Comparison of ENCODE assay signal across 8 mouse cellular contexts in genomic region chr10:112270887-112271802, GRCm38 (mm10). TPM values are rescaled to one million over a fixed set of nuclear protein-coding genes. Genes with fewer than 3 reads are reported as not detected.
DNase-seq lines count a peak whose midpoint lies in the region; ATAC-seq and TF ChIP-seq lines count a peak whose summit lies in the region.

Gene Kcnc2 (plus strand): TSS chr10:112271121.

- no peak for TF ChIP-seq CTCF in cortical plate, adult 2 months (IDR thresholded peaks at IDR 0.05; ENCODE audit: extremely low read depth, insufficient read depth, low read length)

- H3K36me3 ChIP-seq in heart, embryonic 12.5 days: no peaks in the 10 kb centered on the region
- no peaks in the 10 kb centered on the region for H3K36me3 ChIP-seq in hindbrain, embryonic 12.5 days
- no peaks in the 10 kb centered on the region for H3K36me3 ChIP-seq in midbrain, embryonic 16.5 days (ENCODE audit: control insufficient read depth, insufficient read depth, low read length)

- intact Hi-C loops in heart, postnatal 36 days (cut with DNase I): no loop called here
- intact Hi-C loops in left cerebral cortex, postnatal 10 days (cut with DNase I): no loop called here

- no peaks in the 10 kb centered on the region for H3K9me3 ChIP-seq in heart, embryonic 12.5 days (replicated peaks)
- no peaks in the 10 kb centered on the region for H3K9me3 ChIP-seq in hindbrain, embryonic 12.5 days (replicated peaks)
- H3K9me3 ChIP-seq in midbrain, embryonic 16.5 days (replicated peaks; ENCODE audit: control insufficient read depth, low read length, poor library complexity, severe bottlenecking): no peaks in the 10 kb centered on the region

- H3K4me1 ChIP-seq in heart, embryonic 12.5 days (replicated peaks): peaks cover 14% of the 10 kb centered on the region
- peaks cover 2% of the 10 kb centered on the region for H3K4me1 ChIP-seq in cortical plate, adult 2 months (ENCODE audit: control insufficient read depth, insufficient read depth, low read length)
- H3K4me1 ChIP-seq in hindbrain, embryonic 12.5 days: peaks cover 20% of the 10 kb centered on the region
- 0 out of 2 replicates have a peak, but pooled peaks cover 7% of the 10 kb centered on the region for H3K4me1 ChIP-seq in midbrain, embryonic 16.5 days (ENCODE audit: control insufficient read depth, insufficient read depth, low read length)

- peaks cover 44% of the 10 kb centered on the region for H3K27me3 ChIP-seq in heart, embryonic 12.5 days (replicated peaks)
- H3K27me3 ChIP-seq in hindbrain, embryonic 12.5 days: peaks cover 42% of the 10 kb centered on the region
- no peaks in the 10 kb centered on the region; the same call in 1 of the 2 replicates for H3K27me3 ChIP-seq in midbrain, embryonic 16.5 days (ENCODE audit: control insufficient read depth, insufficient read depth, low read depth, low read length)

- peak within 1 kb of the TSS; percentile 64 for H3K4me3 ChIP-seq in heart, embryonic 12.5 days
- H3K4me3 ChIP-seq in cortical plate, adult 2 months (ENCODE audit: insufficient read depth, low read length): peak within 1 kb of the TSS; percentile 80
- H3K4me3 ChIP-seq in hindbrain, embryonic 12.5 days: peak within 1 kb of the TSS; percentile 52
- peak within 1 kb of the TSS; percentile 64 for H3K4me3 ChIP-seq in midbrain, embryonic 16.5 days (ENCODE audit: low read depth, low read length)

- 2% methylated on average over 20 of the region's 20 CpGs for WGBS in heart, embryonic 12.5 days
- 1% methylated on average over 20 of the region's 20 CpGs for WGBS in hindbrain, embryonic 12.5 days
- 2% methylated on average over 20 of the region's 20 CpGs for WGBS in midbrain, embryonic 16.5 days

- no peak for DNase-seq in heart, postnatal 36 days
- no peak for DNase-seq in left cerebral cortex, postnatal 10 days (ENCODE audit: extremely low spot score in 1 of 2, low spot score in 2 of 2)
- DNase-seq in natural killer cell, adult 2 months (ENCODE audit: low spot score in 2 of 2): no peak
- no peak for DNase-seq in spleen, postnatal 10 days (ENCODE audit: low spot score in 2 of 2)

- ATAC-seq in heart, embryonic 12.5 days (ENCODE audit: insufficient number of reproducible peaks, low FRiP score): peak; percentile 52
- peak; percentile 69 for ATAC-seq in hindbrain, embryonic 12.5 days (ENCODE audit: low FRiP score)
- peak; percentile 66 for ATAC-seq in midbrain, embryonic 16.5 days

- peak within 1 kb of the TSS; percentile 94 for H3K4me2 ChIP-seq in heart, embryonic 12.5 days
- H3K4me2 ChIP-seq in hindbrain, embryonic 12.5 days (replicated peaks): peak within 1 kb of the TSS; percentile 95
- H3K4me2 ChIP-seq in midbrain, embryonic 16.5 days (ENCODE audit: low read length): peak within 1 kb of the TSS; percentile 92

- H3K9ac ChIP-seq in heart, embryonic 12.5 days: peak within 1 kb of the TSS; percentile 63
- peak within 1 kb of the TSS; percentile 65 for H3K9ac ChIP-seq in hindbrain, embryonic 12.5 days
- peak within 1 kb of the TSS; percentile 85 for H3K9ac ChIP-seq in midbrain, embryonic 16.5 days (ENCODE audit: low read depth, low read length)

- no peak within 1 kb of the TSS for H3K27ac ChIP-seq in heart, embryonic 12.5 days (ENCODE audit: poor library complexity, severe bottlenecking)
- no peak within 1 kb of the TSS for H3K27ac ChIP-seq in cortical plate, adult 2 months (ENCODE audit: insufficient read depth, low read length)
- H3K27ac ChIP-seq in hindbrain, embryonic 12.5 days: no peak within 1 kb of the TSS
- peak within 1 kb of the TSS; percentile 63 for H3K27ac ChIP-seq in midbrain, embryonic 16.5 days (ENCODE audit: low read length)

- TF ChIP-seq POLR2A in cortical plate, adult 2 months (IDR thresholded peaks at IDR 0.05; ENCODE audit: extremely low read depth, insufficient read depth, low read length): no peak

RNA-seq across cellular contexts. Expression of gene Kcnc2, which starts in this region (rescaled TPM):
- 1.3 and 1.7 TPM in 2 replicates for polyA plus RNA-seq in heart, embryonic 12.5 days (2016; fragmentation: Nextera tagmentation; extraction: Ambion mirVana)
- under 1 TPM; 0.22 to 0.53 TPM for total RNA-seq in heart, postnatal 36 days (2021)
- 55.8 and 62.8 TPM in 2 replicates for polyA plus RNA-seq in cortical plate, adult 2 months (2012; rRNA removed)
- polyA plus RNA-seq in hindbrain, embryonic 12.5 days (2016; fragmentation: Nextera tagmentation; extraction: Ambion mirVana): 2.3 and 2.7 TPM in 2 replicates
- 10 to 100 TPM; 40.5 to 40.9 TPM for total RNA-seq in left cerebral cortex, postnatal 10 days (2021)
- polyA plus RNA-seq in midbrain, embryonic 16.5 days (2015; fragmentation: Nextera tagmentation; extraction: Ambion mirVana): 8.5 and 10.2 TPM in 2 replicates

Comparison
In these comparisons a context has a peak if more than half of its experiments do, and no peak if none do; other contexts are left out.
1. RNA of gene Kcnc2 (total RNA-seq): 40.5 to 40.9 TPM in left cerebral cortex, postnatal 10 days; 0.22 to 0.53 TPM in heart, postnatal 36 days; every median in the first group is over 10 times any median in the second.
2. Peak in every context shown above with its lines, with median percentiles within 50 percentile points of each other: ATAC-seq, H3K4me2 ChIP-seq, H3K4me3 ChIP-seq and H3K9ac ChIP-seq.